Mouse (Mus musculus) small intestine, adult 2 months (tissue): Measurements from ENCODE around the gene Cpa5. TPM values are rescaled to one million over a fixed set of nuclear protein-coding genes. Genes with fewer than 3 reads are reported as not detected.

Experiments
- H3K27ac ChIP-seq: fragments of 200-500 bp; 2 replicates; pipeline ENCODE4 v1.5.1; 2012; ENCODE audit warnings: low read depth, low read length, control low read depth, inconsistent platforms; ENCODE audit not compliant: insufficient read depth
- H3K27me3 ChIP-seq: fragments of 200-500 bp; 2 replicates; pipeline ENCODE4 v1.6.1; 2012; ENCODE audit warnings: mild to moderate bottlenecking, moderate library complexity, low read length, inconsistent platforms; ENCODE audit not compliant: control insufficient read depth, insufficient read depth
- H3K36me3 ChIP-seq: fragments of 200-500 bp; 2 replicates; pipeline ENCODE4 v1.6.1; 2012; ENCODE audit warnings: mild to moderate bottlenecking, low read length, control low read depth, inconsistent platforms; ENCODE audit not compliant: control insufficient read depth, insufficient read depth
- H3K4me1 ChIP-seq: fragments of 200-500 bp; 2 replicates; pipeline ENCODE4 v1.6.1; 2012; ENCODE audit warnings: low read length, inconsistent platforms, mixed read lengths; ENCODE audit not compliant: control insufficient read depth, insufficient read depth, insufficient read length
- H3K4me3 ChIP-seq: fragments of 200-500 bp; 2 replicates; pipeline ENCODE4 v1.5.1; 2012; ENCODE audit warnings: low read depth, mild to moderate bottlenecking, control low read depth, inconsistent platforms, low read length, moderate library complexity
- CTCF ChIP-seq: fragments of 200-500 bp; IDR thresholded peaks from 2 replicates; pipeline ENCODE4 v1.5.1; 2012; ENCODE audit warnings: low read depth, mild to moderate bottlenecking, control low read depth, inconsistent platforms, low read length, moderate library complexity, mixed read lengths; ENCODE audit not compliant: insufficient replicate concordance, insufficient read length; ENCODE audit errors: extremely low read depth
- POLR2A ChIP-seq: fragments of 200-500 bp; IDR thresholded peaks from 2 replicates; pipeline ENCODE4 v1.6.1; 2012; ENCODE audit warnings: low read depth, mild to moderate bottlenecking, control low read depth, inconsistent platforms, low read length, moderate library complexity
- WGBS: fragments of 180-500 bp; shearing (Covaris S2); methylation state at CpG from one replicate; pipeline ENCODE4 v1.1.7; 2018; 5-methylcytosine and 5-hydroxymethylcytosine counted together
- polyA plus RNA-seq: library from polyadenylated mRNA; depleted of rRNA; stranded (reverse); fragments of >200 nt; gene quantifications from 2 replicates; pipeline ENCODE4 v1.2.3, GENCODE M21; 2012

Gene Cpa5
- polyA plus RNA-seq, 1 experiment, result not detected

DNA sequence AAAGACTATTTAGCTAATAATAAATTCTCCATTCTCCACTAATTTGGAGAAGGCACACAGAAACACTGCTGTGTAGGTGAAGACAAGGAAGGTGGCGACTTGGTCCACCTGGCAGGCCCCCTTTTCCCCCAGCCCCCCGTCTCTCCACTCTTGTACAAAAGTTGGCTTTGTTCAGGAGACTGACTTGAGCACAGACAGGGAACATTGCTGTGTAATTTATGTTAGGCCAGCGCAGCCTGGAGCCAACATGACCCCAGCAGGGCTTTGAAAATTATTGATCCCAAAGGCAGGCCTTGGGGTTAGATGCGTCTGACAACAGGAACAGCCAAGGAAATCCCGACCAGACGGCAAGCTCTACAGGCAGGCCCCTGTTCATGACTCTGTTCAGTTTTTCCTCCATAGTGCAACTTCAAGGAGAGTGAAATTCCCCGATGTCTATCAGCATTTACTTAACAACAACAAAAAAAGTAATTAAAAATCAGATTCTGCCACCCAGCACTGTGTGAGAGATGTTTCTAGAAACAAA, 6.4 kb upstream of the Cpa5 start:
- Histone ChIP-seq H3K4me1 (no peaks in the 10 kb centered on the region), H3K4me3 (no peak overlapping the region), H3K27me3 (no peaks in the 10 kb centered on the region), H3K27ac (no peak overlapping the region), H3K36me3 (no peaks in the 10 kb centered on the region)
- WGBS, result 70% methylated on average over 7 of the region's 7 CpGs
- TF ChIP-seq POLR2A (no peak), CTCF (no peak)

DNA sequence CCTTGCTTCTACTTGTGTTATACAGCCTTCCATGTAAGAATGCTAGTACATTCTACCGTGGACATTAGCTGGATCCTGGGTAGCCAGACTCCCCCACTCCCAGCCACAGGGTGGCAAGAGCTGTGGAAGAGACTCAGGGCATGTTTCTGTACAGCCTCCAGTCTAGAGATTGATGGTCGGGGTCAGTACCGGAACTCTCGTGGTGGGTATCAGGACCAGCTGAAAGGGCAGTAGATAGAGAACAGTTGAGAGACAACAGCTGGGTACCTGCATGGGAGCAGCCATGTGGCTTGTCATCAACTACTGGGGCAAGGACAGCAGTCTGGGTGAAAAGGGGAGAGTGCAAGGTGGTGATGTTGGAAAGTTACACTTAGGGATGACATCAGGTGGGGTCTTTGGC, 5.7 kb upstream of the Cpa5 start:
- TF ChIP-seq POLR2A (no peak), CTCF (no peak)
- Histone ChIP-seq H3K27ac (no peak overlapping the region), H3K36me3 (no peaks in the 10 kb centered on the region), H3K4me3 (no peak overlapping the region), H3K27me3 (no peaks in the 10 kb centered on the region), H3K4me1 (no peaks in the 10 kb centered on the region)
- WGBS, result 88% methylated on average over 4 of the region's 4 CpGs

DNA sequence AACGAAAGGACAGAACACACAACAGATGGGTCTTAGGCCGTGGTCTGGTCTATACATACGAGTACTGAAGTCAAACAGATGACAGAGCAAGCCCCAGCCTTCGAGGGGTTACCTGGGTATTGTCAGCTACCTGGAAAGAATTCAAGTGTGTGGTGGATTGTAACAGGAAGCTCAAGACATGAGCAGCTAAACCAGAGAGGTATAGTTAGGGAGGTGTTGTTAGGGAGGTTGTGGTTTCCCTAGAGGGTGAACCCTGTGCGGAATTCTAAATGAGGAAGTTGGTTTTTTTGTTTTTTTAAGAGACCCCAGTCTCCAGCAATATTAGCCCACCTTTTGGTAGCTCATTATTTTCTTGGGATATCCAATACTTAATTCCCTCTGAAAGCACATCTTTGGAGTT, 5.1 kb upstream of the Cpa5 start:
- H3K4me1 ChIP-seq, result no peaks in the 10 kb centered on the region
- 72% methylated on average over 5 of the region's 5 CpGs for WGBS
- no peak overlapping the region for H3K27ac ChIP-seq
- TF ChIP-seq CTCF, result no peak
- TF ChIP-seq POLR2A, result no peak
- no peaks in the 10 kb centered on the region for H3K27me3 ChIP-seq
- no peak overlapping the region for H3K4me3 ChIP-seq
- no peaks in the 10 kb centered on the region for H3K36me3 ChIP-seq

DNA sequence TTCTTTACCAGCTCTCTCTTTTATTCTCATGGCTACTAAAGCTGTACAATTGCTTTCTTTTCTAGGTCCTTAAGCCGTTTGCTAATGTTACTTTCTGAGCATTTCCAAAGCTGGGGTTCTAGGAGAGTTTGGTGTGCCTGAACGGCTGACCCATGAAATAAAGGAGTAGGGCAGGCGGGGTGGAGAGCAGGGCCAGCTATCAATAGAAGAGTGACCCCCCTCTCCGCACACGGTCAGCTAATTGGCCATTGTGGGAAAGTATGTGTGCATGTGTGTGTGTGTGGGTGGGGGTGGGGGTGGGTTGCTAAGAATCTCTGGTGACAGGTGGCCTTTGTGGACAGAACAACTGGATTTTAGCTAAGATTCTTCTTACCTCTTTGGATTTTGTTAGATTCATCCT, 402 bp downstream of the Cpa5 start:
- TF ChIP-seq CTCF, result no peak
- TF ChIP-seq POLR2A, result no peak
- no peak overlapping the region for H3K27ac ChIP-seq

DNA sequence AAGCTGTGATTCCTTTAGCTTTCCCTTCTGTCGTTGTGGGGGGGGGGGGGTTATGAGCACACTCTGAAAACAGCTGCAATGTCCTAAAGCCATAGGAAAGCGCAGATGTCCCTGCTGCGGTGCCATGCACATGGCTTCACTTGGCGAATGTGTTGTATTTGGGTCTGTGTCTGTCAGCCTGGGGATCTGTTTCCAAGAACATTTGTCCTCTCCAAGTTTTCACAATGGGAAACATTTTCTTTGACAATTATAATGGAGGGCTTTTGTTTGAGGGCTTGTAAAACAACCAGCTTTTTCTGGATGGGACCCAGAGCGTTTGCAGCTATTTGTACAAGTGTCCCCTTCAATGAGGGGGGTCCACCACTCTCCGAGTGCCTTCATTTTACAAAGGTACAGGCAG, 3.4 kb downstream of the Cpa5 start:
- 87% methylated on average over 6 of the region's 6 CpGs for WGBS
- Histone ChIP-seq H3K36me3 (no peaks in the 10 kb centered on the region), H3K27me3 (peaks cover 6% of the 10 kb centered on the region), H3K27ac (no peak overlapping the region), H3K4me1 (no peaks in the 10 kb centered on the region), H3K4me3 (no peak overlapping the region)
- no peak for TF ChIP-seq POLR2A
- no peak for TF ChIP-seq CTCF

More for the DNA sequence above, 402 bp downstream of the Cpa5 start:
- Histone ChIP-seq H3K27me3 (no peaks in the 10 kb centered on the region), H3K4me1 (no peaks in the 10 kb centered on the region), H3K36me3 (no peaks in the 10 kb centered on the region), H3K4me3 (no peak overlapping the region)
- WGBS, result 77% methylated on average over 5 of the region's 5 CpGs

DNA sequence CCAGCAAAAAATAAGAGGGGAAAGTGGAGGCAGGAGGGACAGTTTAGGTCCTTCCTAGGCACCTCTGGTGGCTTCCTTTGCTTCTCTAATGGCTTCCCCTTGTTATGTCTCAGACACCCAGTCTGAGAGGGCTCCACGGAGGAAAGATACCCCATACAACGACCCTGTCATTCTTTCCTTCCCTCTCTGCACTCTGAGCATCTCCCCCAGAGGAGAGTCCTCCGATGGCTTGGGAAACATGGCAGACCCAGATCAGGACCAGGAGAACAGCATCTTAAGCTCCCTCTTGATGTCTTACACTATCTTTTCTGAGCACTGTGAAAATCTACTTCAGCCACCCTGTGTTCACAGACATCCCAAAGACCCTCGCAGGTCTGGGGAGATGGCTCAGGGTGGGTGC, 4.9 kb downstream of the Cpa5 start:
- H3K27me3 ChIP-seq, result peaks cover 6% of the 10 kb centered on the region
- no peaks in the 10 kb centered on the region for H3K4me1 ChIP-seq
- no peak overlapping the region for H3K27ac ChIP-seq
- no peak overlapping the region for H3K4me3 ChIP-seq
- 61% methylated on average over 4 of the region's 4 CpGs for WGBS
- no peaks in the 10 kb centered on the region for H3K36me3 ChIP-seq
- TF ChIP-seq CTCF, result no peak
- TF ChIP-seq POLR2A, result no peak

DNA sequence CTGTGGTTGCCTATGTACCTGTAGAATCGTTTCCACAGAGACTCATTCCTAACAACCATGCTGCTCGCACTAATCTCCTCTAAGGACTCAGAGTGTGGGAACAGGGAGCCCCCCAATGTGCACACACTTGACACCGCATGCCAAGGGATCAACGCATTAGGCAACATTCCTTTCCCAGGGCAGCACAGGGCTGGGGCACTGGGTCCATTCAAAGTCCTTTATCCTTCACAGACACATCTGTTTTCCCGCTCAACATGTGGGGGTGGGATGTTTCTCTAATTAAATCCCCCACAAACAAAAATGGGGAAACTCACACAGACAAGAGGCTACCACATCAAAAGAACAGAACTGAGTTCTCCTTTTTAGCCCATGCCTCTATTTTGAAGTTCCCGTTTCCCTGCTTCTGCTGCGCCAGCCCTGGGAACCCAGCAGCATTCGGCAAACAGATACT, 5.7 kb downstream of the Cpa5 start:
- WGBS, result 28% methylated on average over 8 of the region's 8 CpGs
- TF ChIP-seq CTCF (no peak), POLR2A (no peak)
- H3K36me3 ChIP-seq, result no peaks in the 10 kb centered on the region

More for the DNA sequence above, 5.7 kb downstream of the Cpa5 start:
- peaks cover 6% of the 10 kb centered on the region for H3K27me3 ChIP-seq
- no peak overlapping the region for H3K27ac ChIP-seq
- no peaks in the 10 kb centered on the region for H3K4me1 ChIP-seq
- no peak overlapping the region for H3K4me3 ChIP-seq
